ENCODE assay signal across 8 mouse cellular contexts in the genomic region with DNA sequence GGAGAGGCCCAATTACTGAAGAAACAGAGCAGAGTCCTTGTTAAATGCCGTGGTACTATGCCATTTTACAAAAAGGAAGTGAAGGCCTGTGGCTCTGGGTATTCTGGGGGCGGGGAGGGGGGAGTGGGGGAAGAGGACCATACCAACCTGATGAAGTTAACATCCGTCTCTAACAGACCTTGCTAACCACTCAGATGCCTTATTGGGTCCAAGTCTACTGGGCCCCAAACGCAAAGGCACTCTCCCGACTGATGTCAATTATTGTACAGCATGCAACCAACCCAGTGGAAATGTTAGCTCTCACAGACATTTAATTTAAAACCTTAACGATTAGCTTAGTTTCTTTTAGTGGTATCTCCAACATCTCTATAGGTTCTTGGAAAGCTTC. TPM values are rescaled to one million over a fixed set of nuclear protein-coding genes. Genes with fewer than 3 reads are reported as not detected.
A peak's percentile ranks its signal among the peaks of the same experiment; 100 is the strongest.
DNase-seq lines count a peak whose midpoint lies in the region; ATAC-seq and TF ChIP-seq lines count a peak whose summit lies in the region.

No protein-coding gene starts in this region.

- H3K9ac ChIP-seq in intestine, embryonic 16.5 days (ENCODE audit: low read depth, low read length) = peak overlapping the region; percentile 93; the same call in 1 of the 2 replicates
- H3K9ac ChIP-seq in neural tube, embryonic 15.5 days (replicated peaks) = peak overlapping the region; percentile 100; the same call in 1 of the 2 replicates

- no peaks in the 10 kb centered on the region for H3K9me3 ChIP-seq in intestine, embryonic 16.5 days (ENCODE audit: control insufficient read depth, low read length)
- H3K9me3 ChIP-seq in neural tube, embryonic 15.5 days (replicated peaks) = no peaks in the 10 kb centered on the region

- 58% methylated on average over 6 of the region's 6 CpGs for WGBS in intestine, embryonic 16.5 days
- 56% methylated on average over 6 of the region's 6 CpGs for WGBS in neural tube, embryonic 15.5 days

- DNase-seq in left cerebral cortex, adult 2 months (ENCODE audit: extremely low spot score in 1 of 2, low spot score in 2 of 2) = no peak
- DNase-seq in left cerebral cortex, postnatal 36 days (ENCODE audit: low spot score in 2 of 2) = no peak
- DNase-seq in ovary, adult 18-20 months (ENCODE audit: low spot score) = no peak
- no peak for DNase-seq in gastrocnemius, postnatal 14 days
- no peak for DNase-seq in gastrocnemius, postnatal 25 days

- no peaks in the 10 kb centered on the region for H3K36me3 ChIP-seq in intestine, embryonic 16.5 days (ENCODE audit: control insufficient read depth, insufficient read depth, low read length)
- H3K36me3 ChIP-seq in neural tube, embryonic 15.5 days = no peaks in the 10 kb centered on the region

- intact Hi-C loops in left cerebral cortex, adult 2 months (cut with DNase I) = loop anchor here (2.0 to 5.0 kb wide), 2 partner anchors 37 to 106 kb away; a partner anchor contains a TSS
- intact Hi-C loops in left cerebral cortex, postnatal 36 days (cut with DNase I) = no loop called here
- intact Hi-C loops in gastrocnemius, postnatal 14 days (cut with DNase I; ENCODE audit: low total_unique reads) = no loop called here

- H3K27me3 ChIP-seq in intestine, embryonic 16.5 days (replicated peaks; ENCODE audit: control insufficient read depth, insufficient read depth, low read length) = no peaks in the 10 kb centered on the region
- no peaks in the 10 kb centered on the region for H3K27me3 ChIP-seq in neural tube, embryonic 15.5 days (replicated peaks)

- peak overlapping the region; percentile 88 for H3K4me3 ChIP-seq in left cerebral cortex, adult 2 months
- peak overlapping the region; percentile 92 for H3K4me3 ChIP-seq in intestine, embryonic 16.5 days (ENCODE audit: low read length)
- H3K4me3 ChIP-seq in neural tube, embryonic 15.5 days (replicated peaks) = peak overlapping the region; percentile 79

- 0 out of 2 replicates have a peak, but pooled peaks have one; percentile 3 for ATAC-seq in erythroblast, adult 5-6 weeks (replicated peaks; ENCODE audit: low FRiP score, poor library complexity, severe bottlenecking)
- peak; percentile 5; the same call in 1 of the 2 replicates for ATAC-seq in intestine, embryonic 16.5 days
- peak; percentile 12; the same call in 1 of the 2 replicates for ATAC-seq in neural tube, embryonic 15.5 days (ENCODE audit: low FRiP score)

- TF ChIP-seq CTCF in left cerebral cortex, adult 2 months (IDR thresholded peaks at IDR 0.05) = no peak

- H3K4me2 ChIP-seq in intestine, embryonic 16.5 days (ENCODE audit: low read depth, low read length) = peak overlapping the region; percentile 92
- peak overlapping the region; percentile 64 for H3K4me2 ChIP-seq in neural tube, embryonic 15.5 days

- peaks cover 7% of the 10 kb centered on the region; the same call in 1 of the 2 replicates for H3K4me1 ChIP-seq in intestine, embryonic 16.5 days (ENCODE audit: control insufficient read depth, insufficient read depth, low read length)
- H3K4me1 ChIP-seq in neural tube, embryonic 15.5 days = peaks cover 34% of the 10 kb centered on the region

- peak overlapping the region; percentile 100 for H3K27ac ChIP-seq in left cerebral cortex, adult 2 months
- no peak overlapping the region for H3K27ac ChIP-seq in intestine, embryonic 16.5 days (ENCODE audit: low read length)
- peak overlapping the region; percentile 99 for H3K27ac ChIP-seq in neural tube, embryonic 15.5 days (replicated peaks)

RNA-seq across cellular contexts. Expression of a gene that starts 0.7 kb away (rescaled TPM):
- 10 to 100 TPM; 91.9 to 95.4 TPM for total RNA-seq in left cerebral cortex, adult 2 months (2021)
- 100 to 1,000 TPM; 104 to 105 TPM for total RNA-seq in left cerebral cortex, postnatal 36 days (2021)
- total RNA-seq in erythroblast, adult 5-6 weeks (2015; ENCODE audit: low replicate concordance) = 78.8 and 84.9 TPM in 2 replicates
- 45.4 and 63.6 TPM in 2 replicates for total RNA-seq in erythroblast, adult 5-6 weeks (2017; ENCODE audit: low replicate concordance)
- polyA plus RNA-seq in intestine, embryonic 16.5 days (2015; fragmentation: Nextera tagmentation; extraction: Ambion mirVana) = 14.7 and 21.2 TPM in 2 replicates
- 56.8 and 58.5 TPM in 2 replicates for polyA plus RNA-seq in neural tube, embryonic 15.5 days (2015; fragmentation: Nextera tagmentation; extraction: Ambion mirVana)
- total RNA-seq in gastrocnemius, postnatal 14 days (2021) = 10 to 100 TPM; 31.2 to 33.2 TPM
- 10 to 100 TPM; 34.8 to 43.4 TPM for total RNA-seq in gastrocnemius, postnatal 25 days (2021)
